ENCODE assay signal across 18 mouse cellular contexts in the genomic region with DNA sequence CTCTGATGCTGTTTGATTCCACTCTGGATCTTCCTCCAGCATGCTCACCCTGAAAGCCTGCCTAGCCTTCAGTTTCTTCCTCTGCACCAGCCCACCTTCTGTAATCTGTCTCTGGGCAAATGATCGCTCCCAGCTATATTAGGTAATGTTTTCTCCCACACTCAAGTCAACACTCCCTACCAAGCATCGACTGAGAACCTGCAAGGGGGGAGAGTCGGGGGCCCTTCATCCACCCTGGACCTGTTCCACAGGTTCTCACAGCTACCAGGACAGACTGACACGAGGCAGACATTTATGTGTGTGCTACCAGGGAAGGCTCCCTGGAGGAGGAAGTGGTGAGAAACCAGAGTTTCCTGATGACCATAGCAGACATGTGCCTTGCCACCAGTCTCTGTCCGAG.
DNase-seq lines count a peak whose midpoint lies in the region; ATAC-seq lines count a peak whose summit lies in the region.
"Had no signal": no experiment of that assay in that cellular context is flagged by ENCODE, and none has a peak within 500 bp of the region (broad histone marks: within the 10 kb centered on the region; RNA-seq: fewer than 3 reads in every experiment).

No protein-coding gene starts in this region.

- no peak overlapping the region for H3K4me2 ChIP-seq in hindbrain, embryonic 16.5 days (ENCODE audit: low read length)
- H3K4me2 ChIP-seq in limb, embryonic 12.5 days: no peak overlapping the region
- H3K4me2 ChIP-seq in liver, embryonic 12.5 days: no peak overlapping the region
- H3K4me2 ChIP-seq: embryonic facial prominence, embryonic 15.5 days; limb, embryonic 13.5 days; midbrain, embryonic 12.5 days had no signal

- H3K36me3 ChIP-seq in hindbrain, embryonic 16.5 days (ENCODE audit: control insufficient read depth, insufficient read depth, low read length): no peaks in the 10 kb centered on the region
- H3K36me3 ChIP-seq in hindbrain, embryonic 10.5 days: no peaks in the 10 kb centered on the region
- H3K36me3 ChIP-seq in limb, embryonic 12.5 days: no peaks in the 10 kb centered on the region
- no peaks in the 10 kb centered on the region for H3K36me3 ChIP-seq in liver, embryonic 12.5 days
- H3K36me3 ChIP-seq: embryonic facial prominence, embryonic 15.5 days; forebrain, embryonic 10.5 days; limb, embryonic 13.5 days; midbrain, embryonic 12.5 days had no signal

- H3K9ac ChIP-seq in hindbrain, embryonic 16.5 days (ENCODE audit: low read depth, low read length): no peak overlapping the region
- H3K9ac ChIP-seq in limb, embryonic 12.5 days (replicated peaks): no peak overlapping the region
- no peak overlapping the region for H3K9ac ChIP-seq in liver, embryonic 12.5 days
- H3K9ac ChIP-seq: embryonic facial prominence, embryonic 15.5 days; limb, embryonic 13.5 days; midbrain, embryonic 12.5 days had no signal

- DNase-seq in hindbrain, embryonic 10.5 days (ENCODE audit: low spot score): no peak
- peak; percentile 27 to 44 for DNase-seq in urinary bladder, adult 18-20 months (ENCODE audit: low spot score in 2 of 2)
- no peak for DNase-seq in urinary bladder, postnatal 4 days (ENCODE audit: low spot score in 2 of 2)
- no peak for DNase-seq in gastrocnemius, adult 8-10 months (ENCODE audit: low spot score in 2 of 2)
- DNase-seq: adrenal gland, postnatal 14 days; gastrocnemius, postnatal 14 days; heart, adult 2 months; kidney, adult 8-10 months; lung, postnatal 14 days; thymus, adult 2 months had no signal

- H3K4me1 ChIP-seq in hindbrain, embryonic 16.5 days (ENCODE audit: control insufficient read depth, insufficient read depth, low read depth, low read length): no peaks in the 10 kb centered on the region
- H3K4me1 ChIP-seq in hindbrain, embryonic 10.5 days (replicated peaks): no peaks in the 10 kb centered on the region
- H3K4me1 ChIP-seq in limb, embryonic 12.5 days (replicated peaks): peaks cover 24% of the 10 kb centered on the region
- H3K4me1 ChIP-seq in liver, embryonic 12.5 days: no peaks in the 10 kb centered on the region
- H3K4me1 ChIP-seq: forebrain, embryonic 10.5 days; midbrain, embryonic 12.5 days had no signal

- H3K27me3 ChIP-seq in hindbrain, embryonic 16.5 days (replicated peaks; ENCODE audit: control insufficient read depth, insufficient read depth, low read length): no peaks in the 10 kb centered on the region
- peaks cover 53% of the 10 kb centered on the region for H3K27me3 ChIP-seq in hindbrain, embryonic 10.5 days (ENCODE audit: insufficient read depth, poor library complexity, severe bottlenecking)
- H3K27me3 ChIP-seq in limb, embryonic 12.5 days: no peaks in the 10 kb centered on the region
- no peaks in the 10 kb centered on the region for H3K27me3 ChIP-seq in liver, embryonic 12.5 days (replicated peaks)
- H3K27me3 ChIP-seq: embryonic facial prominence, embryonic 15.5 days; limb, embryonic 13.5 days; midbrain, embryonic 12.5 days had no signal

- no peaks in the 10 kb centered on the region for H3K9me3 ChIP-seq in hindbrain, embryonic 16.5 days (ENCODE audit: control insufficient read depth, low read length)
- no peaks in the 10 kb centered on the region; the same call in 1 of the 2 replicates for H3K9me3 ChIP-seq in hindbrain, embryonic 10.5 days
- peaks cover 10% of the 10 kb centered on the region; the same call in 1 of the 2 replicates for H3K9me3 ChIP-seq in limb, embryonic 12.5 days
- no peaks in the 10 kb centered on the region; the same call in 1 of the 2 replicates for H3K9me3 ChIP-seq in liver, embryonic 12.5 days (replicated peaks)
- H3K9me3 ChIP-seq: forebrain, embryonic 10.5 days; limb, embryonic 13.5 days; midbrain, embryonic 12.5 days had no signal

- no peak overlapping the region for H3K27ac ChIP-seq in hindbrain, embryonic 16.5 days (ENCODE audit: low read depth, low read length)
- no peak overlapping the region for H3K27ac ChIP-seq in hindbrain, embryonic 10.5 days
- H3K27ac ChIP-seq in limb, embryonic 12.5 days: no peak overlapping the region
- no peak overlapping the region for H3K27ac ChIP-seq in liver, embryonic 12.5 days
- H3K27ac ChIP-seq: embryonic facial prominence, embryonic 15.5 days; forebrain, embryonic 10.5 days; heart, adult 2 months; midbrain, embryonic 12.5 days had no signal

- WGBS in hindbrain, embryonic 16.5 days: 89% methylated on average over 5 of the region's 5 CpGs
- WGBS in hindbrain, embryonic 10.5 days: 79% methylated on average over 5 of the region's 5 CpGs
- WGBS in limb, embryonic 12.5 days: 64% methylated on average over 5 of the region's 5 CpGs
- 44% methylated on average over 5 of the region's 5 CpGs for WGBS in liver, embryonic 12.5 days (ENCODE audit: insufficient replicate concordance)

- no peak overlapping the region for H3K4me3 ChIP-seq in hindbrain, embryonic 16.5 days (ENCODE audit: low read length)
- no peak overlapping the region for H3K4me3 ChIP-seq in hindbrain, embryonic 10.5 days
- H3K4me3 ChIP-seq in limb, embryonic 12.5 days (replicated peaks): no peak overlapping the region
- no peak overlapping the region for H3K4me3 ChIP-seq in liver, embryonic 12.5 days
- H3K4me3 ChIP-seq: embryonic facial prominence, embryonic 15.5 days; forebrain, embryonic 10.5 days; heart, adult 2 months; limb, embryonic 13.5 days; midbrain, embryonic 12.5 days; myocyte had no signal

- ATAC-seq in hindbrain, embryonic 16.5 days: peak; percentile 17; the same call in 1 of the 2 replicates
- ATAC-seq in limb, embryonic 12.5 days (ENCODE audit: insufficient number of reproducible peaks, insufficient read depth, low FRiP score, low TSS enrichment, low read depth): 0 out of 2 replicates have a peak, but pooled peaks have one; percentile 18
- no peak for ATAC-seq in liver, embryonic 12.5 days

Comparison
In these comparisons a context has a peak if more than half of its experiments do, and no peak if none do; other contexts are left out.
1. DNase-seq: peak in urinary bladder, adult 18-20 months (2 of 2); none in hindbrain, embryonic 10.5 days (single experiment), urinary bladder, postnatal 4 days (0 of 2) and gastrocnemius, adult 8-10 months (0 of 2).